Mouse (Mus musculus): Measurements from ENCODE around the gene Fcho1. TPM values are rescaled to one million over a fixed set of nuclear protein-coding genes. Genes with fewer than 3 reads are reported as not detected.

Gene Fcho1
- total and polyA plus RNA-seq, 3 experiments, result 7.6 to 27.3 (median 14.0) TPM

- Histone ChIP-seq H3K9me3 (replicated peaks) (peaks cover 3% of the 10 kb centered on the region; the same call in 1 of the 2 replicates), H3K27me3 (ENCODE audit: insufficient read depth, low read length) (no peaks in the 10 kb centered on the region), H3K36me3 (replicated peaks) (peaks cover 69% of the 10 kb centered on the region), H3K4me3 (ENCODE audit: low read depth, low read length) (no peak overlapping the region), H3K4me1 (ENCODE audit: insufficient read depth, low read depth, low read length) (peaks cover 3% of the 10 kb centered on the region; the same call in 1 of the 2 replicates)
- ATAC-seq (ENCODE audit: extremely low read depth, insufficient number of reproducible peaks, low FRiP score, poor library complexity, severe bottlenecking) (no peak), DNase-seq (ENCODE audit: low spot score) (no peak)
- TF ChIP-seq GATA1 (IDR thresholded peaks at IDR 0.05; ENCODE audit: borderline replicate concordance, low read length), result no peak
- TF ChIP-seq GATA2 (IDR thresholded peaks at IDR 0.05; ENCODE audit: borderline replicate concordance, low read depth, low read length), result no peak
- no peak for TF ChIP-seq TAL1 (conservative IDR thresholded peaks at IDR 0.05; ENCODE audit: low read depth, low read length)
- no peak for TF ChIP-seq POLR2AphosphoS5 (IDR thresholded peaks at IDR 0.05; ENCODE audit: insufficient replicate concordance, low read depth, low read length)
These were observed 39.3 kb downstream of the Fcho1 start for GRCm38 (mm10) chr8:71686143-71686734.

GRCm38 (mm10) chr8:71685573-71685972, 39.9 kb downstream of the Fcho1 start:
- DNase-seq (ENCODE audit: low spot score), result no peak
- TF ChIP-seq TAL1 (conservative IDR thresholded peaks at IDR 0.05; ENCODE audit: low read depth, low read length) (no peak), GATA1 (IDR thresholded peaks at IDR 0.05; ENCODE audit: borderline replicate concordance, low read length) (no peak), GATA2 (IDR thresholded peaks at IDR 0.05; ENCODE audit: borderline replicate concordance, low read depth, low read length) (no peak), POLR2AphosphoS5 (IDR thresholded peaks at IDR 0.05; ENCODE audit: insufficient replicate concordance, low read depth, low read length) (no peak), CTCF (IDR thresholded peaks at IDR 0.05; ENCODE audit: low read depth, low read length) (no peak)
- H3K36me3 ChIP-seq (replicated peaks), result peaks cover 76% of the 10 kb centered on the region
- H3K4me1 ChIP-seq (ENCODE audit: insufficient read depth, low read depth, low read length), result peaks cover 3% of the 10 kb centered on the region; the same call in 1 of the 2 replicates
- no peaks in the 10 kb centered on the region for H3K27me3 ChIP-seq (ENCODE audit: insufficient read depth, low read length)
- no peak for ATAC-seq (ENCODE audit: extremely low read depth, insufficient number of reproducible peaks, low FRiP score, poor library complexity, severe bottlenecking)
- H3K4me3 ChIP-seq (ENCODE audit: low read depth, low read length), result no peak overlapping the region
- H3K9me3 ChIP-seq (replicated peaks), result peaks cover 3% of the 10 kb centered on the region; the same call in 1 of the 2 replicates

GRCm38 (mm10) chr8:71684701-71685100, 40.8 kb downstream of the Fcho1 start:
- H3K4me3 ChIP-seq (ENCODE audit: low read depth, low read length), result no peak overlapping the region
- peaks cover 3% of the 10 kb centered on the region; the same call in 1 of the 2 replicates for H3K9me3 ChIP-seq (replicated peaks)
- peaks cover 83% of the 10 kb centered on the region for H3K36me3 ChIP-seq (replicated peaks)
- ATAC-seq (ENCODE audit: extremely low read depth, insufficient number of reproducible peaks, low FRiP score, poor library complexity, severe bottlenecking) (no peak), DNase-seq (ENCODE audit: low spot score) (no peak)
- no peaks in the 10 kb centered on the region for H3K27me3 ChIP-seq (ENCODE audit: insufficient read depth, low read length)
- peaks cover 3% of the 10 kb centered on the region; the same call in 1 of the 2 replicates for H3K4me1 ChIP-seq (ENCODE audit: insufficient read depth, low read depth, low read length)
- TF ChIP-seq GATA1 (IDR thresholded peaks at IDR 0.05; ENCODE audit: borderline replicate concordance, low read length) (no peak), CTCF (IDR thresholded peaks at IDR 0.05; ENCODE audit: low read depth, low read length) (no peak), GATA2 (IDR thresholded peaks at IDR 0.05; ENCODE audit: borderline replicate concordance, low read depth, low read length) (no peak), TAL1 (conservative IDR thresholded peaks at IDR 0.05; ENCODE audit: low read depth, low read length) (no peak)

GRCm38 (mm10) chr8:71682832-71683231, 42.7 kb downstream of the Fcho1 start:
- no peak for TF ChIP-seq CTCF (IDR thresholded peaks at IDR 0.05; ENCODE audit: low read depth, low read length)
- no peak for TF ChIP-seq POLR2AphosphoS5 (IDR thresholded peaks at IDR 0.05; ENCODE audit: insufficient replicate concordance, low read depth, low read length)
- Histone ChIP-seq H3K36me3 (replicated peaks) (peaks cover 96% of the 10 kb centered on the region), H3K27me3 (ENCODE audit: insufficient read depth, low read length) (no peaks in the 10 kb centered on the region), H3K4me1 (ENCODE audit: insufficient read depth, low read depth, low read length) (peaks cover 8% of the 10 kb centered on the region), H3K9me3 (replicated peaks) (peaks cover 18% of the 10 kb centered on the region), H3K4me3 (ENCODE audit: low read depth, low read length) (no peak overlapping the region)
- DNase-seq (ENCODE audit: low spot score) (no peak), ATAC-seq (ENCODE audit: extremely low read depth, insufficient number of reproducible peaks, low FRiP score, poor library complexity, severe bottlenecking) (no peak)

GRCm38 (mm10) chr8:71681369-71681915, 44.1 kb downstream of the Fcho1 start:
- no peak for TF ChIP-seq CTCF (IDR thresholded peaks at IDR 0.05; ENCODE audit: low read depth, low read length)
- TF ChIP-seq GATA2 (IDR thresholded peaks at IDR 0.05; ENCODE audit: borderline replicate concordance, low read depth, low read length), result no peak
- no peak for TF ChIP-seq GATA1 (IDR thresholded peaks at IDR 0.05; ENCODE audit: borderline replicate concordance, low read length)
- TF ChIP-seq POLR2AphosphoS5 (IDR thresholded peaks at IDR 0.05; ENCODE audit: insufficient replicate concordance, low read depth, low read length), result no peak
- TF ChIP-seq TAL1 (conservative IDR thresholded peaks at IDR 0.05; ENCODE audit: low read depth, low read length), result no peak
- Histone ChIP-seq H3K36me3 (replicated peaks) (peaks cover 88% of the 10 kb centered on the region), H3K4me1 (ENCODE audit: insufficient read depth, low read depth, low read length) (peaks cover 19% of the 10 kb centered on the region), H3K4me3 (ENCODE audit: low read depth, low read length) (no peak overlapping the region), H3K9me3 (replicated peaks) (peaks cover 18% of the 10 kb centered on the region), H3K27me3 (ENCODE audit: insufficient read depth, low read length) (no peaks in the 10 kb centered on the region)
- DNase-seq (ENCODE audit: low spot score) (no peak), ATAC-seq (ENCODE audit: extremely low read depth, insufficient number of reproducible peaks, low FRiP score, poor library complexity, severe bottlenecking) (no peak)

- no peaks in the 10 kb centered on the region for H3K27me3 ChIP-seq (ENCODE audit: insufficient read depth, low read length)
- TF ChIP-seq POLR2AphosphoS5 (IDR thresholded peaks at IDR 0.05; ENCODE audit: insufficient replicate concordance, low read depth, low read length), result no peak
- TF ChIP-seq CTCF (IDR thresholded peaks at IDR 0.05; ENCODE audit: low read depth, low read length), result no peak
- TF ChIP-seq TAL1 (conservative IDR thresholded peaks at IDR 0.05; ENCODE audit: low read depth, low read length), result no peak
- TF ChIP-seq GATA2 (IDR thresholded peaks at IDR 0.05; ENCODE audit: borderline replicate concordance, low read depth, low read length), result no peak
- TF ChIP-seq GATA1 (IDR thresholded peaks at IDR 0.05; ENCODE audit: borderline replicate concordance, low read length), result no peak
- peaks cover 79% of the 10 kb centered on the region for H3K36me3 ChIP-seq (replicated peaks)
- peaks cover 25% of the 10 kb centered on the region for H3K4me1 ChIP-seq (ENCODE audit: insufficient read depth, low read depth, low read length)
- ATAC-seq (ENCODE audit: extremely low read depth, insufficient number of reproducible peaks, low FRiP score, poor library complexity, severe bottlenecking) (no peak), DNase-seq (ENCODE audit: low spot score) (no peak)
- H3K9me3 ChIP-seq (replicated peaks), result peaks cover 15% of the 10 kb centered on the region
- no peak overlapping the region for H3K4me3 ChIP-seq (ENCODE audit: low read depth, low read length)
These were observed 45.0 kb downstream of the Fcho1 start for GRCm38 (mm10) chr8:71680471-71680870.

Data from G1E (cell line).